Mouse (Mus musculus) intestine, postnatal 0 days (tissue): ENCODE measurements at regions not wholly inside any gene's neighbourhood (a gene's known extent, or its start where the extent isn't known, plus 50 kb on each side); places are given as distances from the start of the nearest gene placed in this dataset.

Experiments
- ATAC-seq: fragments of 200-750 bp; cut with Nextera tagmentation; 2 replicates; pipeline ENCODE4 v1.8.0; 2017; ENCODE audit warnings: mild to moderate bottlenecking, moderate TSS enrichment, moderate library complexity
- H3K27ac ChIP-seq: fragments of 300-500 bp; sonication (generic); 2 replicates; pipeline ENCODE4 v1.5.1; 2014; ENCODE audit warnings: mild to moderate bottlenecking, low read depth, low read length, moderate library complexity
- H3K27me3 ChIP-seq: fragments of 300-500 bp; sonication (generic); replicated peaks from 2 replicates; pipeline ENCODE4 v1.6.1; 2014; ENCODE audit warnings: low read length, mixed read lengths; ENCODE audit not compliant: control insufficient read depth, insufficient read depth
- H3K36me3 ChIP-seq: fragments of 300-500 bp; sonication (generic); 2 replicates; pipeline ENCODE4 v1.6.1; 2014; ENCODE audit warnings: mild to moderate bottlenecking, moderate library complexity; ENCODE audit not compliant: control insufficient read depth, insufficient read depth
- H3K4me1 ChIP-seq: fragments of 300-500 bp; sonication (generic); replicated peaks from 2 replicates; pipeline ENCODE4 v1.6.1; 2014; ENCODE audit warnings: antibody characterized with exemption, low read length, mixed read lengths; ENCODE audit not compliant: control insufficient read depth, insufficient read depth
- H3K4me2 ChIP-seq: fragments of 300-500 bp; sonication (generic); replicated peaks from 2 replicates; pipeline ENCODE4 v1.6.1; 2014; ENCODE audit warnings: low read depth, mild to moderate bottlenecking, moderate library complexity
- H3K4me3 ChIP-seq: fragments of 300-500 bp; sonication (generic); 2 replicates; pipeline ENCODE4 v1.5.1; 2014; ENCODE audit warnings: low read depth, low read length
- H3K9ac ChIP-seq: fragments of 300-500 bp; sonication (generic); 2 replicates; pipeline ENCODE4 v1.6.1; 2014; ENCODE audit warnings: mild to moderate bottlenecking, low read depth, low read length
- H3K9me3 ChIP-seq: fragments of 300-500 bp; sonication (generic); 2 replicates; pipeline ENCODE4 v1.6.1; 2016; ENCODE audit warnings: mixed run types; ENCODE audit not compliant: control insufficient read depth
- CTCF ChIP-seq: sonication (generic); IDR thresholded peaks from 2 replicates; pipeline ENCODE4 v1.5.1; 2016; ENCODE audit warnings: low read depth, mild to moderate bottlenecking, control low read depth, antibody characterized with exemption, moderate library complexity
- WGBS: fragments of 180-500 bp; shearing (Covaris S2); extraction: QIAGEN DNeasy Blood & Tissue Kit; methylation state at CpG from one replicate; pipeline ENCODE4 v1.1.7; 2014; 5-methylcytosine and 5-hydroxymethylcytosine counted together

DNA sequence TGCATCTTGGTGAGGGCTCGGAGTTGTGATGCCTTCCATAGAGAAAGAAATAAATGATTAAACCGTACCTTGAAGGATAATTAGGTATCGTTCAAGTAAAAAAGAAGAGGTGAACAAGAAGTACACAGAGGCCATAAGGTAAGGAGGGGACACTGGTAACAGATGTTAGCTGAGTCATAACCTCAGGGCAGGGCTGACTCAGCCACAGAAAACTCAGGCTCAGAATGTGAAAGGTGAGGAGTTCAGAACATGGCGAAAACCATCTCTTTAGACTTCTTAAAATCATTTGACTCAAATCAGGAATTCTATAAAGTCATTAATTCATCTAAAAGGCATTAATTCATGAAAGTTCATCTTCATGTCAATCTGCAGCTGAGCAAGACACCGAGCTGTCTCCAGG lies 62.1 kb upstream of the Ifngr1 start:
- TF ChIP-seq CTCF, result no peak

DNA sequence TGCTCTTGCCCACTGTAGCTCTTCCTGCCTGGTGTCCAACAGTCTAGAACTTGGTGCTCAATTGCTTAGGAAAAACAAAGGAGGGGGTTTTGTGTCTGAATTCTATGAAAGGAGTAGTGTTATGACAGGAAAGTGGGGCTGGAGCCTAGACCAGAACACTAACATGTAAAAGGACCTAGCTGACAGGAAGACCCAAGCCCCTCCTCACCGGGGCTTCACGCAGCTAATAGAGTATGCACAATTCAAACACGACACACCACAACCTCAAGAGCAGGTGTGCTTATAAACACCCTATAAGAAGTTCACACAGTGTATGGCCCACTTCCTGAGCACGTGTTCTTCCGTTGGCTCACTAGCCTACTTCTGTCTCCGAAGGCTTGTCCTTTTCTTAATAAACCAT lies 61.7 kb upstream of the Ifngr1 start:
- ATAC-seq, result no peak
- Histone ChIP-seq H3K4me3 (no peak overlapping the region), H3K27me3 (no peaks in the 10 kb centered on the region), H3K27ac (no peak overlapping the region), H3K4me1 (peaks cover 3% of the 10 kb centered on the region), H3K4me2 (no peak overlapping the region), H3K9ac (no peak overlapping the region), H3K36me3 (no peaks in the 10 kb centered on the region), H3K9me3 (no peaks in the 10 kb centered on the region)
- TF ChIP-seq CTCF, result no peak
- WGBS, result 91% methylated on average over 6 of the region's 6 CpGs

More for the DNA sequence above, 62.1 kb upstream of the Ifngr1 start:
- Histone ChIP-seq H3K4me1 (peaks cover 3% of the 10 kb centered on the region), H3K27ac (no peak overlapping the region), H3K36me3 (no peaks in the 10 kb centered on the region), H3K4me2 (no peak overlapping the region), H3K9ac (no peak overlapping the region), H3K9me3 (no peaks in the 10 kb centered on the region), H3K4me3 (no peak overlapping the region), H3K27me3 (no peaks in the 10 kb centered on the region)
- 68% methylated on average over 5 of the region's 5 CpGs for WGBS
- no peak for ATAC-seq

DNA sequence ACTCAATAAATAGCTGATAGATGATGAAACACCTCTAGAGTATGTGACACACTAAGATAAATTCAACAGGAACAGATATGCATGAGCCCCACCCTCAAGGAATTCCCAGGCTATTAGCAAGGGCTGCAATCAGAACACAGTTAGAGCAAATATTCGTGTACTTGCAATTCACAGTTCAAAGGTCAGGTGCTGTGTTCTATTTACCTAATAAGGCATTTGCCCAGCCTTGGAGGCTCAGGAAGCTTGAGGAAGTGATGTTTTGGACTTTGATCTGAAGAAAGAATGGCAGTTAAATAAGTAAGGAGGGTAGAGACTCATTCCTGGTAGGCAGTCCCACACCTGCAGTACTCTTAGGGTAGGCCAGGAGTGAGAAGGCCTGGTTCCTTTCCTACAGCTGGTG lies 60.3 kb upstream of the Ifngr1 start:
- no peaks in the 10 kb centered on the region for H3K27me3 ChIP-seq
- no peaks in the 10 kb centered on the region for H3K9me3 ChIP-seq
- no peak overlapping the region for H3K4me3 ChIP-seq
- no peak overlapping the region for H3K9ac ChIP-seq
- H3K4me1 ChIP-seq, result peaks cover 3% of the 10 kb centered on the region
- TF ChIP-seq CTCF, result no peak
- WGBS, result 17% methylated on average over 1 of the region's 1 CpGs
- H3K27ac ChIP-seq, result peak overlapping the region; percentile 54
- peak; percentile 95 for ATAC-seq
- H3K36me3 ChIP-seq, result no peaks in the 10 kb centered on the region
- H3K4me2 ChIP-seq, result no peak overlapping the region

DNA sequence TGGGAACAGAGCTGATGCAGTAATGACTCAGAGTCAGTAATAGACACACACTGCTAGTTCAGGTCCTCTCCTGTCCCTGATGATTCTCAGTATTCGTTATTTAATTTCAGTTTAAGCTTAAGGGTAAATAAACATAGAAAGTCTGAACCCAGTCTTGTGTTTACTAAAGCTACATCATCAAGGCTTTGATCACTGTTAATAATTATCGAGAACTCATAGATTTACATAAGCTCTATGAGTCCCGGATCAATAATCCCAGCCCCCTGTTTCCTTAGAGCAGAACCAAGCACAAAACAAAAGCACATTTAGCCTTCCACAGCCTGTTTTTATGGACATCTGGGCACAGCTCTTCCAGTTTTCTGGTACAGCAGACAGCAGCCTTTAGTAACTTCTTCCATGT lies 59.0 kb upstream of the Ifngr1 start:
- WGBS, result 53% methylated on average over 3 of the region's 3 CpGs
- TF ChIP-seq CTCF, result no peak
- Histone ChIP-seq H3K27ac (no peak overlapping the region), H3K4me3 (no peak overlapping the region), H3K9me3 (no peaks in the 10 kb centered on the region), H3K27me3 (no peaks in the 10 kb centered on the region), H3K4me2 (no peak overlapping the region), H3K36me3 (no peaks in the 10 kb centered on the region), H3K4me1 (0 out of 2 replicates have a peak, but pooled peaks cover 3% of the 10 kb centered on the region), H3K9ac (no peak overlapping the region)
- ATAC-seq, result no peak

DNA sequence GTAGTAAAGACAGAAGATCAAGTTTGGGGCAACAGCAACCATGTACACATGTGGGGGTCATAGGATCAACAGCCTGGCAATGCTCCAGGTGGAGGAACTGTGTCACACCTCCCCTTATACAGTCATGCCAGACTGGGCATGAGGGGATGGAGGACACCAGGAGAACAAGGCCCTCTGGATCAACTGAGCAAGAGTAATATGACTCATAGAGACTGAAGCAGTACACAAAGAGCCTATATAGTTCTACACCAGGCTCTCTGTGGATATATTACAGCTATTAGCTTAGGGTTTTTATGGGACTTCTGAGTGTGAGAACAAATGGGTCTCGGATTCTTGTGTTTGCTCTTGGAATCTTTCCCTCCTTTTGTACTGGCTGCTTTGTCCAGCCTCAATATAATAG lies 57.9 kb upstream of the Ifngr1 start:
- Histone ChIP-seq H3K4me2 (no peak overlapping the region), H3K9ac (no peak overlapping the region), H3K4me3 (no peak overlapping the region), H3K4me1 (0 out of 2 replicates have a peak, but pooled peaks cover 3% of the 10 kb centered on the region), H3K27me3 (no peaks in the 10 kb centered on the region), H3K9me3 (no peaks in the 10 kb centered on the region), H3K27ac (peak overlapping the region; percentile 36; the same call in 1 of the 2 replicates), H3K36me3 (no peaks in the 10 kb centered on the region)
- no peak for TF ChIP-seq CTCF
- WGBS, result 41% methylated on average over 1 of the region's 1 CpGs
- peak; percentile 43 for ATAC-seq
